Mouse (Mus musculus) G1E (cell line): ENCODE results near the gene Irgm1. TPM values are rescaled to one million over a fixed set of nuclear protein-coding genes. Genes with fewer than 3 reads are reported as not detected.
"Not testable (repeated sequence)": the region's sequence is repeated elsewhere in the genome, so short reads cannot be mapped to it uniquely, and the experiment has no call there.

Experiments
- ATAC-seq: 2 replicates; pipeline ENCODE4 v1.8.0; 2016; ENCODE audit warnings: mild to moderate bottlenecking; ENCODE audit not compliant: insufficient number of reproducible peaks, poor library complexity, low FRiP score, severe bottlenecking; ENCODE audit errors: extremely low read depth
- DNase-seq: peaks from one replicate; pipeline ENCODE4 v3.0.0; 2012; ENCODE audit warnings: low spot score
- H3K27me3 ChIP-seq: 2 replicates; pipeline ENCODE4 v1.6.1; 2012; ENCODE audit warnings: mild to moderate bottlenecking, low read length, inconsistent platforms; ENCODE audit not compliant: insufficient read depth
- H3K36me3 ChIP-seq: replicated peaks from 2 replicates; pipeline ENCODE3; 2012; ENCODE audit warnings: mild to moderate bottlenecking, inconsistent platforms
- H3K4me1 ChIP-seq: 2 replicates; pipeline ENCODE4 v1.6.1; 2012; ENCODE audit warnings: low read depth, low read length, inconsistent platforms, mixed read lengths; ENCODE audit not compliant: insufficient read depth
- H3K4me3 ChIP-seq: 2 replicates; pipeline ENCODE4 v1.5.1; 2012; ENCODE audit warnings: low read depth, mild to moderate bottlenecking, inconsistent platforms, low read length, moderate library complexity, mixed read lengths
- H3K9me3 ChIP-seq: replicated peaks from 2 replicates; pipeline ENCODE4 v1.6.1; 2012; ENCODE audit warnings: inconsistent platforms
- CTCF ChIP-seq: IDR thresholded peaks from 2 replicates; pipeline ENCODE4 v1.5.1; 2012; ENCODE audit warnings: low read depth, low read length, inconsistent platforms, mixed read lengths
- GATA1 ChIP-seq: IDR thresholded peaks from 2 replicates; pipeline ENCODE4 v1.6.1; 2012; ENCODE audit warnings: borderline replicate concordance, low read length, inconsistent platforms, mixed read lengths
- GATA2 ChIP-seq: IDR thresholded peaks from 2 replicates; pipeline ENCODE4 v1.6.1; 2012; ENCODE audit warnings: low read depth, low read length, inconsistent platforms, borderline replicate concordance
- POLR2AphosphoS5 ChIP-seq: IDR thresholded peaks from 2 replicates; pipeline ENCODE4 v1.6.1; 2012; ENCODE audit warnings: low read depth, low read length, inconsistent platforms; ENCODE audit not compliant: insufficient replicate concordance
- TAL1 ChIP-seq: conservative IDR thresholded peaks from 2 replicates; pipeline ENCODE4 v1.6.1; 2012; ENCODE audit warnings: low read depth, low read length, inconsistent platforms, mixed read lengths
- polyA plus RNA-seq: library from polyadenylated mRNA; stranded (reverse); fragments of >175 nt; gene quantifications from 2 replicates; pipeline ENCODE4 v1.2.3, GENCODE M21; 2012
- total RNA-seq, 2 experiments: library from RNA; stranded (forward) in 1 of 2; stranded (reverse) in 1 of 2; fragments of 200-1000 nt in 1 of 2; fragments of >200 nt in 1 of 2; fragmentation: Nextera tagmentation in 1 of 2; gene quantifications; 2 replicates each; pipeline ENCODE4 v1.2.3; 2014 to 2017

Gene Irgm1
- total and polyA plus RNA-seq, 3 experiments, result 2.9 to 75.4 (median 39.3) TPM

DNA sequence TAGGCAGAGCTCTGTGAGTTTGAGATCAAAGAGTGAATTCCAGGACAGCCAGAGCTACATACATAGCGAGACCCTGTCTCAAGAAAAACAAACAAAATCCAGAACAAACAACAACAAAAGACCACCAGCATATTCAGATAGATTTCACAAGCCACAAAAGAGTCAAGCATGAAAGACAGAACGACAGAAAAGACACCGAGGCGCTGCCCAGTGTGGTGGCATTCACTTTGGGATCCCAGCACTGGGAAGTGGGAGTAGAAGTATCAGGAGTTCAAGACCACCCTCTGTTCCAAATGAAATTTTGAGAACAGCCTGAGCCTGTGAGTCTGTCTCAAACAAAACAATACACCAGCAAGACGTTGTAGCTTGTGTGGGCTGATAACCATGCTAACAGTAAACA lies 24.6 kb downstream of the Irgm1 start:
- peaks cover 14% of the 10 kb centered on the region for H3K27me3 ChIP-seq
- TF ChIP-seq POLR2AphosphoS5 (no peak), CTCF (no peak), GATA2 (no peak), GATA1 (no peak), TAL1 (no peak)
- ATAC-seq, result no peak
- no peaks in the 10 kb centered on the region for H3K36me3 ChIP-seq
- H3K9me3 ChIP-seq, result peaks cover 6% of the 10 kb centered on the region
- peaks cover 18% of the 10 kb centered on the region for H3K4me1 ChIP-seq
- no peak overlapping the region for H3K4me3 ChIP-seq
- DNase-seq, result no peak

DNA sequence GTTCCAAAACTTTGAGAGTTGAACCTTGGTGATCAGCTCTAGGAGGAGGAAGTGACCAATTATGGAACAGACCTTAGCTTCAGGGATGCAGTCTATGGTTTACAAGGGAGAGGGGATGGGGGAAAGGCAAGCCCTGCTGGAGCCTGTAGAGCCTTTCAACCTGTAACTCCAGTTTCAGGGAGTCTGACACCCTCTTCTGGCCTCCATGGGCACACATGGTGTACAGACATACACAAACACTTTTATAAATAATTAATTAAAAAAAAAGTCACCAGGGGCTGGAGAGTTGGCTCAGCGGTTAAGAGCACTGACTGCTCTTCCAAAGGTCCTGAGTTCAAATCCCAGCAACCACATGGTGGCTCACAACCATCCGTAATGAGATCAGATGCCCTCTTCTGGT lies 25.1 kb downstream of the Irgm1 start:
- not testable (repeated sequence) for DNase-seq, H3K4me3 ChIP-seq, ATAC-seq, H3K9me3 ChIP-seq, H3K36me3 ChIP-seq
- peaks cover 17% of the 10 kb centered on the region for H3K4me1 ChIP-seq
- peaks cover 14% of the 10 kb centered on the region for H3K27me3 ChIP-seq

DNA sequence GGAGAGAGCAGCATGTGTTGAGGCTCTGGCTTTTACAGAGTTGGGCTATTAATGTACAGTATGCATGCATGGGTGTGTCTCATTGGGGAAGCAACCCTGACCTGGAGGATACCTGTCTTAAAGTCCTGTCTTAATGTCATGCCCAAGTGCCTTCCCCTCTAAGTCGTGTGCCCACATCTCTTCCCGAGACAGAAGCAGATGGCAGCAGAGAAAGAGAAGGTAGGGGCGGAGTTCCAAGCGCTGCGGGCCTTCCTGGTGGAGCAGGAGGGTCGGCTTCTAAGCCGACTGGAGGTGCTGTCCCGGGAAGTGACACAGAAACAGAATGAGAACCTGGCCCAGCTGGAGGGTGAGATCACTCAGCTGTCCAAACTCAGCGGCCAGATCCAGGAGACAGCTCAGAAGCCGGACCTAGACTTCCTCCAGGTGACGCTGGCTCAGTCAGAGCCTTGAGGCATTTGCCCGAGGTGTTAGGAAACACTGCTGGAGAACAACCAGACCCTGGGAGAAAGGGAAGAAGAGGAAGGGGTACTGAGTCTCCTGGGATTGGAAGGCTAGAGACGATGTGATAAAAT lies 26.2 kb downstream of the Irgm1 start:
- peaks cover 14% of the 10 kb centered on the region for H3K27me3 ChIP-seq
- no peak for TF ChIP-seq POLR2AphosphoS5
- TF ChIP-seq GATA2, result no peak
- TF ChIP-seq GATA1, result no peak
- no peak for TF ChIP-seq TAL1
- TF ChIP-seq CTCF, result no peak
- no peak for ATAC-seq
- H3K9me3 ChIP-seq, result no peaks in the 10 kb centered on the region
- no peaks in the 10 kb centered on the region for H3K36me3 ChIP-seq
- DNase-seq, result no peak
- H3K4me3 ChIP-seq, result no peak overlapping the region
- peaks cover 17% of the 10 kb centered on the region for H3K4me1 ChIP-seq

DNA sequence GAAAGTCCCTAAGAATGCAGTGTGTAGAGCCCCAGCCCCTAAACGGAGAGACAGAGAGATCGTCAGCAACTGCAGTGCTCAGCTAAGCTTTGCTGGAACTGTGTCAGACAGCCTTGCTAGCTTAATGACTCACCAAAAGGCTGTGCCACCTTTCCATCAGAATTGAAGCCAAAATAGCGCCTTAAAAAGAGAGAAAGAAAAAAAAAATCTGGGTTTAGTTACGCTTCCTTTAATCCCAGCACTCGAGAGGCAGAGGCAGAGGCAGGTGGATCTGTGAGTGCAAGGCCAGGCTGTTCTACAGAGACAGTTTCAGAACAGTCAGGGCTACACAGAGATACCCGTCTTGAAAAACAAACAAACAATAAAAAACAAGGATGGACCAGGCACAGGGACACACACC lies 27.2 kb downstream of the Irgm1 start:
- no peaks in the 10 kb centered on the region for H3K36me3 ChIP-seq
- DNase-seq (no peak), ATAC-seq (no peak)
- no peak for TF ChIP-seq GATA2
- no peak for TF ChIP-seq CTCF
- TF ChIP-seq GATA1, result no peak
- no peak for TF ChIP-seq TAL1
- no peak for TF ChIP-seq POLR2AphosphoS5
- H3K9me3 ChIP-seq, result no peaks in the 10 kb centered on the region
- peaks cover 7% of the 10 kb centered on the region for H3K27me3 ChIP-seq
- H3K4me1 ChIP-seq, result peaks cover 18% of the 10 kb centered on the region
- no peak overlapping the region for H3K4me3 ChIP-seq

DNA sequence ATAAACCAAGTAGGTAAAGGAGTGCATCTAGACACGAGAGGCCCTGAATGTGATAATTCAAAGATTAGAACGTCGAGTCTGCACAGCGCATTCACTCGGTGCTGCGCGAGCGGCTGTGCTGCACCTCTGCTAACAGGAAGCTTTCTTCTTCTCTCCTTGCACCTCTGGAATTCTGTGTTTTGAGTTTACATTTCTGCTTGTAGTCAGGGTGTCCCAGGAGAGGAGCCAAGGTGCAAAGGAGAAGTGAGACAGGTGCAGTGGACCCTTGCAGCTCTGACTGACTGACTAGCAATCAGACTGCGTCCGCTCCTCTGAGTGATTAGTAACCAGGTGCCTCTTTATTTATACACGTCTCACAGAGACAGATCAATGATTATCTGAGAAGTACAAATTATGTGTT lies 28.3 kb downstream of the Irgm1 start:
- no peaks in the 10 kb centered on the region for H3K9me3 ChIP-seq
- H3K4me1 ChIP-seq, result peaks cover 23% of the 10 kb centered on the region
- ATAC-seq, result no peak
- TF ChIP-seq GATA2 (no peak), CTCF (no peak), GATA1 (no peak), TAL1 (no peak), POLR2AphosphoS5 (no peak)
- H3K27me3 ChIP-seq, result peaks cover 6% of the 10 kb centered on the region
- no peaks in the 10 kb centered on the region for H3K36me3 ChIP-seq
- no peak overlapping the region for H3K4me3 ChIP-seq
- no peak for DNase-seq

DNA sequence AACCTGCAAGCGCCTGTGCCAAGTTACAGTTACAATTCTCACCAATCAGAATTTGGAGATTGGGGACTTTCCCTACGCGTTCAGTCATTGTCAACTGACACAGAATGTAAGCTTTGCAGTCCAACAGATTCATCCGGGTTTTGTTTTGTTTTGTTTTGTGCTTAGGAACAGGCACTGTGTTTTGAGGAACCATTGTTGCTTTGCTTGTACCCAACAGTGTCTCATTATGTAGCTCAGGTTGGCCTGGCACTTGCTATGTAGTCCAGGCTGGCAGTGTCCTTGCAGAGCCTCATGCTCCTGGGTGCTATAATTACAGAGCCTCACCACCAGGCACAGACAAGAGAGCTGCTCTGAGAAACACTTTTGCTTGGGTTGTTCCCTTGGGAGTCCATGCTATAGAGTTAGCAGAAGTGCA lies 29.1 kb downstream of the Irgm1 start:
- Histone ChIP-seq H3K36me3 (no peaks in the 10 kb centered on the region), H3K4me3 (no peak overlapping the region), H3K27me3 (peaks cover 6% of the 10 kb centered on the region), H3K4me1 (peaks cover 31% of the 10 kb centered on the region), H3K9me3 (no peaks in the 10 kb centered on the region)
- DNase-seq (no peak), ATAC-seq (no peak)
- TF ChIP-seq GATA1 (no peak), CTCF (no peak), TAL1 (no peak), GATA2 (no peak), POLR2AphosphoS5 (no peak)

DNA sequence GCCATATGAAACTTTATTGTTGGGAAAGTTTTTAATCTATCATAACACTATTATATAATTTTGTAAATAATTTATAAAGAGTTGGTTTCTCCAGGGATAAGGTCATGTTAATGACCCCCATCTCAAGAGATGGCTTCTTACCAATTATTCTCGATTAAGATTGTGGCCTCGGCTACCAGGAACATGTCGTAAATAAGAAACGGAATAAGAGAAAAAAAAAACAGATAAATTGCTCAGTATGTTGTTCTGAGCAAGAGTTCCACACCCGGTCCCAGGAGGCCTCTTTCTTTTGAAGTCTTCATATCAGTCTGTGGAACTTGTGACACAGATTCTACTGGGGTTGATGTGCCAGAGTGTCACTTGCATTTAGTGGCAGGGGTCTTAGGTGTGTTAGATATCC lies 30.3 kb downstream of the Irgm1 start:
- ATAC-seq (no peak), DNase-seq (no peak)
- no peak for TF ChIP-seq CTCF
- no peak for TF ChIP-seq TAL1
- no peak for TF ChIP-seq GATA1
- no peak for TF ChIP-seq GATA2
- TF ChIP-seq POLR2AphosphoS5, result no peak
- H3K9me3 ChIP-seq, result no peaks in the 10 kb centered on the region
- H3K36me3 ChIP-seq, result no peaks in the 10 kb centered on the region
- no peak overlapping the region for H3K4me3 ChIP-seq
- peaks cover 40% of the 10 kb centered on the region for H3K4me1 ChIP-seq
- H3K27me3 ChIP-seq, result peaks cover 6% of the 10 kb centered on the region
